In the genomic region with DNA sequence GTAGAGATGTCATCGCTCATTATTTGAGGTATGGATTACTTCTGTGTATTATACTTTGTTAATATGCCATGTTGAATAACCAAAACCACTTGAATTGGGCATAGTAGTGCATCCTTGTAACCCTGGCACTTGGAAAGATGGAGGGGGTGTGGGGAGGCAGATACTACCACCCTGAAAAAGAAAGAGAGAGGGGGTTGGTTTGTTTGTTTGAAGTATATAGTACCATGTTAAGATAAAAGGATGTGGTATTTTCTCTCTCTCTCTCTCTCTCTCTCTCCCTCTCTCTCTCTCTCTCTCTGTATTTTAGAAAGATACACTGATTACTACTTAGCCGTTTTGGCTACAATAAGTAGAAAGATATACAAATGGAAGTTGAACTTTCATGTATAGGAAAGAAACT, we compare ENCODE assay signal across 18 mouse cellular contexts. TPM values are rescaled to one million over a fixed set of nuclear protein-coding genes. Genes with fewer than 3 reads are reported as not detected.
"Had no signal": no experiment of that assay in that cellular context is flagged by ENCODE, and none has a peak within 500 bp of the region (broad histone marks: within the 10 kb centered on the region; RNA-seq: fewer than 3 reads in every experiment).

No protein-coding gene starts in this region.

- DNase-seq: liver, postnatal 0 days; lung, adult 2 months; lung, postnatal 14 days; lung, postnatal 36 days; right cerebral cortex, postnatal 25 days; right cerebral cortex, postnatal 4 days; spleen, adult 18-20 months; thymus, adult 18-20 months; thymus, postnatal 14 days; thymus, postnatal 36 days had no signal

- H3K9me3 ChIP-seq: lung, embryonic 15.5 days; megakaryocyte, embryonic 14.5 days; midbrain, embryonic 12.5 days; midbrain, embryonic 15.5 days; neural tube, embryonic 12.5 days had no signal

- H3K27ac ChIP-seq: lung, embryonic 15.5 days; macrophage; midbrain, embryonic 12.5 days; midbrain, embryonic 15.5 days; neural tube, embryonic 12.5 days had no signal

- ATAC-seq: liver, postnatal 0 days; lung, postnatal 0 days; midbrain, embryonic 15.5 days had no signal

- H3K4me1 ChIP-seq: lung, embryonic 15.5 days; midbrain, embryonic 12.5 days; midbrain, embryonic 15.5 days; neural tube, embryonic 12.5 days had no signal

- H3K9ac ChIP-seq: liver, postnatal 0 days; lung, embryonic 15.5 days; midbrain, embryonic 12.5 days; midbrain, embryonic 15.5 days; neural tube, embryonic 12.5 days had no signal

- H3K4me2 ChIP-seq: lung, embryonic 15.5 days; midbrain, embryonic 12.5 days; midbrain, embryonic 15.5 days; neural tube, embryonic 12.5 days had no signal

- H3K4me3 ChIP-seq: lung, embryonic 15.5 days; megakaryocyte, embryonic 14.5 days; midbrain, embryonic 12.5 days; midbrain, embryonic 15.5 days; neural tube, embryonic 12.5 days had no signal

- H3K27me3 ChIP-seq: lung, embryonic 15.5 days; megakaryocyte, embryonic 14.5 days; midbrain, embryonic 12.5 days; midbrain, embryonic 15.5 days; neural tube, embryonic 12.5 days had no signal

RNA-seq across cellular contexts. Expression of a gene that starts 12.3 kb away (rescaled TPM):
- total RNA-seq: monocyte, adult 5-6 weeks had no signal
